In the genomic region with DNA sequence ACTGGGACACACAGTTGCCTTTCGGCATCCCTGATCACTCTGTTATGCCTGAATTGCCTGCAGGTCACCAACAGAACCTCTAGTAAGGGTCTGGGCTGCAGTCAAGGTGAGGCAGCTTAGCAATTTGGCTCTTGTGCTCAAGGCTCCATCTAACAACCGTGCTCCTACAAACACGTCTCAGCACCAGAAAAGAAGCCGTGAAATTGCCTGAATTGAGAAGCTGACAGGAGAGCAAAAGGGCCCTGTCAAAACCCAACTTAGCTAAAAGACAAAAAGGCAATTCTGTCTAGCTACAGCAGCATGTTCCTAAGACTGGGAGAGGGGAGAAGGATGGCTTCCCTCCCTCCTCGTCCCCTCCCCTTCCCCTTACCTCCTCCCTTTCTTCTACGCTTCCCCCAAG, we compare ENCODE assay signal across 25 mouse cellular contexts. TPM values are rescaled to one million over a fixed set of nuclear protein-coding genes. Genes with fewer than 3 reads are reported as not detected.
A peak's percentile ranks its signal among the peaks of the same experiment; 100 is the strongest.
DNase-seq lines count a peak whose midpoint lies in the region; ATAC-seq and TF ChIP-seq lines count a peak whose summit lies in the region.
"Had no signal": no experiment of that assay in that cellular context is flagged by ENCODE, and none has a peak within 500 bp of the region (broad histone marks: within the 10 kb centered on the region; RNA-seq: fewer than 3 reads in every experiment).

No protein-coding gene starts in this region.

- H3K4me2 ChIP-seq in forebrain, postnatal 0 days (ENCODE audit: low read depth): no peak overlapping the region
- H3K4me2 ChIP-seq in forebrain, embryonic 12.5 days: no peak overlapping the region
- no peak overlapping the region for H3K4me2 ChIP-seq in hindbrain, embryonic 16.5 days (ENCODE audit: low read length)
- no peak overlapping the region for H3K4me2 ChIP-seq in midbrain, embryonic 11.5 days
- H3K4me2 ChIP-seq in midbrain, embryonic 13.5 days (replicated peaks): no peak overlapping the region
- no peak overlapping the region for H3K4me2 ChIP-seq in midbrain, embryonic 16.5 days (ENCODE audit: low read length)
- H3K4me2 ChIP-seq: heart, embryonic 13.5 days; hindbrain, embryonic 14.5 days had no signal

- no peaks in the 10 kb centered on the region for H3K27me3 ChIP-seq in forebrain, postnatal 0 days (ENCODE audit: insufficient read depth, low read length)
- peaks cover 14% of the 10 kb centered on the region; the same call in 1 of the 2 replicates for H3K27me3 ChIP-seq in forebrain, embryonic 12.5 days
- H3K27me3 ChIP-seq in hindbrain, embryonic 10.5 days (ENCODE audit: insufficient read depth, poor library complexity, severe bottlenecking): 0 out of 2 replicates have a peak, but pooled peaks cover 7% of the 10 kb centered on the region
- no peaks in the 10 kb centered on the region; the same call in 1 of the 2 replicates for H3K27me3 ChIP-seq in hindbrain, embryonic 16.5 days (replicated peaks; ENCODE audit: control insufficient read depth, insufficient read depth, low read length)
- no peaks in the 10 kb centered on the region for H3K27me3 ChIP-seq in midbrain, embryonic 11.5 days (ENCODE audit: control insufficient read depth, insufficient read depth, low read length)
- no peaks in the 10 kb centered on the region for H3K27me3 ChIP-seq in midbrain, embryonic 13.5 days
- H3K27me3 ChIP-seq in midbrain, embryonic 16.5 days (ENCODE audit: control insufficient read depth, insufficient read depth, low read depth, low read length): no peaks in the 10 kb centered on the region
- H3K27me3 ChIP-seq: Patski had no signal

- no peak; the same call in 1 of the 2 replicates for ATAC-seq in forebrain, postnatal 0 days
- no peak for ATAC-seq in forebrain, embryonic 12.5 days (ENCODE audit: low FRiP score)
- no peak for ATAC-seq in hindbrain, embryonic 16.5 days
- ATAC-seq in midbrain, embryonic 11.5 days (ENCODE audit: low FRiP score): 0 out of 2 replicates have a peak, but pooled peaks have one; percentile 5
- ATAC-seq in midbrain, embryonic 13.5 days: no peak
- ATAC-seq in midbrain, embryonic 16.5 days: peak; percentile 19; the same call in 1 of the 2 replicates
- ATAC-seq: forebrain, embryonic 14.5 days; intestine, postnatal 0 days; Patski had no signal

- H3K36me3 ChIP-seq in forebrain, postnatal 0 days (ENCODE audit: insufficient read depth): no peaks in the 10 kb centered on the region
- H3K36me3 ChIP-seq in forebrain, embryonic 12.5 days (replicated peaks): no peaks in the 10 kb centered on the region
- H3K36me3 ChIP-seq in hindbrain, embryonic 10.5 days: no peaks in the 10 kb centered on the region
- no peaks in the 10 kb centered on the region for H3K36me3 ChIP-seq in hindbrain, embryonic 16.5 days (ENCODE audit: control insufficient read depth, insufficient read depth, low read length)
- no peaks in the 10 kb centered on the region for H3K36me3 ChIP-seq in midbrain, embryonic 11.5 days (ENCODE audit: control insufficient read depth, insufficient read depth, low read length)
- H3K36me3 ChIP-seq in midbrain, embryonic 13.5 days: no peaks in the 10 kb centered on the region
- no peaks in the 10 kb centered on the region for H3K36me3 ChIP-seq in midbrain, embryonic 16.5 days (ENCODE audit: control insufficient read depth, insufficient read depth, low read length)
- H3K36me3 ChIP-seq: forebrain, embryonic 10.5 days; G1E; heart, embryonic 13.5 days had no signal

- H3K9ac ChIP-seq in forebrain, postnatal 0 days: no peak overlapping the region
- H3K9ac ChIP-seq in forebrain, embryonic 12.5 days: no peak overlapping the region
- H3K9ac ChIP-seq in hindbrain, embryonic 16.5 days (ENCODE audit: low read depth, low read length): no peak overlapping the region
- no peak overlapping the region for H3K9ac ChIP-seq in midbrain, embryonic 11.5 days (ENCODE audit: low read length)
- H3K9ac ChIP-seq in midbrain, embryonic 13.5 days (replicated peaks): no peak overlapping the region
- H3K9ac ChIP-seq in midbrain, embryonic 16.5 days (ENCODE audit: low read depth, low read length): no peak overlapping the region
- H3K9ac ChIP-seq: heart, embryonic 13.5 days; hindbrain, embryonic 14.5 days had no signal

- WGBS in forebrain, postnatal 0 days: 28% methylated on average over 6 of the region's 6 CpGs
- 30% methylated on average over 6 of the region's 6 CpGs for WGBS in forebrain, embryonic 12.5 days
- WGBS in hindbrain, embryonic 10.5 days: 32% methylated on average over 6 of the region's 6 CpGs
- WGBS in hindbrain, embryonic 16.5 days: 17% methylated on average over 6 of the region's 6 CpGs
- 30% methylated on average over 6 of the region's 6 CpGs for WGBS in midbrain, embryonic 11.5 days
- WGBS in midbrain, embryonic 13.5 days: 37% methylated on average over 6 of the region's 6 CpGs
- whole genome bisulfite sequencing in midbrain, embryonic 16.5 days: 18% methylated on average over 6 of the region's 6 CpGs

- no peaks in the 10 kb centered on the region for H3K9me3 ChIP-seq in forebrain, postnatal 0 days (ENCODE audit: low read length)
- H3K9me3 ChIP-seq in forebrain, embryonic 12.5 days: no peaks in the 10 kb centered on the region
- H3K9me3 ChIP-seq in hindbrain, embryonic 10.5 days: no peaks in the 10 kb centered on the region
- H3K9me3 ChIP-seq in hindbrain, embryonic 16.5 days (ENCODE audit: control insufficient read depth, low read length): no peaks in the 10 kb centered on the region
- no peaks in the 10 kb centered on the region for H3K9me3 ChIP-seq in midbrain, embryonic 11.5 days (ENCODE audit: control insufficient read depth, low read length)
- no peaks in the 10 kb centered on the region for H3K9me3 ChIP-seq in midbrain, embryonic 13.5 days
- no peaks in the 10 kb centered on the region for H3K9me3 ChIP-seq in midbrain, embryonic 16.5 days (replicated peaks; ENCODE audit: control insufficient read depth, low read length, poor library complexity, severe bottlenecking)
- H3K9me3 ChIP-seq: forebrain, embryonic 10.5 days; G1E; heart, embryonic 13.5 days had no signal

- H3K4me1 ChIP-seq in forebrain, postnatal 0 days (ENCODE audit: insufficient read depth): peaks cover 4% of the 10 kb centered on the region; the same call in 1 of the 2 replicates
- peaks cover 25% of the 10 kb centered on the region for H3K4me1 ChIP-seq in forebrain, embryonic 12.5 days
- H3K4me1 ChIP-seq in hindbrain, embryonic 10.5 days (replicated peaks): peaks cover 36% of the 10 kb centered on the region
- peaks cover 3% of the 10 kb centered on the region for H3K4me1 ChIP-seq in hindbrain, embryonic 16.5 days (ENCODE audit: control insufficient read depth, insufficient read depth, low read depth, low read length)
- peaks cover 7% of the 10 kb centered on the region; the same call in 1 of the 2 replicates for H3K4me1 ChIP-seq in midbrain, embryonic 11.5 days (ENCODE audit: control insufficient read depth, insufficient read depth, low read length)
- peaks cover 32% of the 10 kb centered on the region for H3K4me1 ChIP-seq in midbrain, embryonic 13.5 days (replicated peaks)
- H3K4me1 ChIP-seq in midbrain, embryonic 16.5 days (ENCODE audit: control insufficient read depth, insufficient read depth, low read length): peaks cover 12% of the 10 kb centered on the region

- no peak overlapping the region for H3K4me3 ChIP-seq in forebrain, postnatal 0 days (ENCODE audit: low read depth, low read length)
- H3K4me3 ChIP-seq in forebrain, embryonic 12.5 days (replicated peaks): no peak overlapping the region
- H3K4me3 ChIP-seq in hindbrain, embryonic 10.5 days: no peak overlapping the region
- no peak overlapping the region for H3K4me3 ChIP-seq in hindbrain, embryonic 16.5 days (ENCODE audit: low read length)
- no peak overlapping the region for H3K4me3 ChIP-seq in midbrain, embryonic 11.5 days (ENCODE audit: low read depth, low read length)
- H3K4me3 ChIP-seq in midbrain, embryonic 13.5 days (replicated peaks): no peak overlapping the region
- H3K4me3 ChIP-seq in midbrain, embryonic 16.5 days (ENCODE audit: low read depth, low read length): no peak overlapping the region
- H3K4me3 ChIP-seq: forebrain, embryonic 10.5 days; heart, embryonic 13.5 days had no signal

- no peak for TF ChIP-seq CTCF in forebrain, postnatal 0 days (IDR thresholded peaks at IDR 0.05; ENCODE audit: low read depth)

- DNase-seq in forebrain, postnatal 0 days: peak; percentile 26
- peak; percentile 15 for DNase-seq in hindbrain, embryonic 10.5 days (ENCODE audit: low spot score)
- DNase-seq in midbrain, embryonic 11.5 days (ENCODE audit: low spot score, missing footprints): peak; percentile 85
- DNase-seq: adrenal gland, postnatal 10 days; adrenal gland, postnatal 36 days; B cell, adult 2 months; cerebellum, adult 11 months; cerebellum, adult 2 months; cerebellum, adult 9-11 months; cerebellum, postnatal 25 days; gastrocnemius, postnatal 14 days; heart, adult 18-20 months; heart, postnatal 14 days; heart, postnatal 4 days had no signal

- H3K27ac ChIP-seq in forebrain, postnatal 0 days (ENCODE audit: low read depth, low read length): no peak overlapping the region
- H3K27ac ChIP-seq in forebrain, embryonic 12.5 days: no peak overlapping the region
- peak overlapping the region; percentile 23; the same call in 1 of the 2 replicates for H3K27ac ChIP-seq in hindbrain, embryonic 10.5 days
- H3K27ac ChIP-seq in hindbrain, embryonic 16.5 days (ENCODE audit: low read depth, low read length): no peak overlapping the region
- H3K27ac ChIP-seq in midbrain, embryonic 11.5 days (ENCODE audit: low read depth, low read length): no peak overlapping the region
- H3K27ac ChIP-seq in midbrain, embryonic 13.5 days: no peak overlapping the region; the same call in 1 of the 2 replicates
- H3K27ac ChIP-seq in midbrain, embryonic 16.5 days (ENCODE audit: low read length): no peak overlapping the region
- H3K27ac ChIP-seq: heart, embryonic 13.5 days; hindbrain, embryonic 14.5 days had no signal

RNA-seq across cellular contexts. Expression of gene Smim20, which starts 57.9 kb away (rescaled TPM):
- total RNA-seq in forebrain, postnatal 0 days (2014; rRNA removed): 45.0 and 53.1 TPM in 2 replicates
- 75.2 and 82.4 TPM in 2 replicates for polyA plus RNA-seq in forebrain, postnatal 0 days (2015; fragmentation: Nextera tagmentation; extraction: Ambion mirVana)
- polyA plus RNA-seq in forebrain, embryonic 12.5 days (2016; fragmentation: Nextera tagmentation; extraction: Ambion mirVana): 58.2 and 59.1 TPM in 2 replicates
- 67.8 and 74.2 TPM in 2 replicates for polyA plus RNA-seq in hindbrain, embryonic 10.5 days (2016; fragmentation: Nextera tagmentation; extraction: Ambion mirVana)
- 70.9 and 80.1 TPM in 2 replicates for polyA plus RNA-seq in hindbrain, embryonic 16.5 days (2015; fragmentation: Nextera tagmentation; extraction: Ambion mirVana)
- 69.1 and 71.0 TPM in 2 replicates for polyA plus RNA-seq in midbrain, embryonic 11.5 days (2014; fragmentation: Nextera tagmentation; extraction: Ambion mirVana)
- polyA plus RNA-seq in midbrain, embryonic 13.5 days (2015; fragmentation: Nextera tagmentation; extraction: Ambion mirVana): 72.3 and 75.8 TPM in 2 replicates
- polyA plus RNA-seq in midbrain, embryonic 16.5 days (2015; fragmentation: Nextera tagmentation; extraction: Ambion mirVana): 65.6 and 71.0 TPM in 2 replicates

Comparison
In these comparisons a context has a peak if more than half of its experiments do, and no peak if none do; other contexts are left out.
1. ATAC-seq: peak in midbrain, embryonic 11.5 days (single experiment) and midbrain, embryonic 16.5 days (single experiment); none in forebrain, postnatal 0 days (single experiment), forebrain, embryonic 12.5 days (single experiment), hindbrain, embryonic 16.5 days (single experiment) and midbrain, embryonic 13.5 days (single experiment).
2. DNase-seq: peak in every context shown above with its lines; median percentile 85 in midbrain, embryonic 11.5 days; 26 in forebrain, postnatal 0 days; 15 in hindbrain, embryonic 10.5 days.